Mouse (Mus musculus) E14TG2a.4 (cell line): ENCODE data around the gene Rin2.

Experiments
- CTCF ChIP-seq: conservative IDR thresholded peaks from 2 replicates; pipeline ENCODE4 v1.5.1; 2014; ENCODE audit warnings: low read length
- NANOG ChIP-seq: IDR thresholded peaks from 2 replicates; pipeline ENCODE4 v1.6.1; 2014; ENCODE audit warnings: borderline replicate concordance, low read length, mixed read lengths
- POU5F1 ChIP-seq: IDR thresholded peaks from 2 replicates; pipeline ENCODE4 v1.6.1; 2014; ENCODE audit warnings: low read length, borderline replicate concordance

- TF ChIP-seq CTCF (no peak), NANOG (no peak), POU5F1 (no peak)
Measured at GRCm38 (mm10) chr2:145633811-145634210, 41.2 kb upstream of the Rin2 start.
